Mouse (Mus musculus): ENCODE results near the gene Metrnl.
"Not testable (repeated sequence)": the region's sequence is repeated elsewhere in the genome, so short reads cannot be mapped to it uniquely, and the experiment has no call there.

Gene Metrnl

GRCm38 (mm10) chr11:121701244-121701643, at the start of gene Metrnl:
Gene Metrnl (plus strand): TSS chr11:121701544.
- no peak for DNase-seq

- no peak for DNase-seq
Observed at GRCm38 (mm10) chr11:121651556-121651955, 49.8 kb upstream of the Metrnl start.

GRCm38 (mm10) chr11:121651983-121652382, 49.4 kb upstream of the Metrnl start:
- DNase-seq = no peak

GRCm38 (mm10) chr11:121652547-121653305, 48.6 kb upstream of the Metrnl start:
- DNase-seq = peak; percentile 18 to 61

GRCm38 (mm10) chr11:121653631-121654030, 47.7 kb upstream of the Metrnl start:
- DNase-seq = no peak

GRCm38 (mm10) chr11:121654406-121654945, 46.9 kb upstream of the Metrnl start:
- no peak for DNase-seq

- no peak for DNase-seq
Observed at GRCm38 (mm10) chr11:121655166-121655806, 46.1 kb upstream of the Metrnl start.

- no peak for DNase-seq
Observed at GRCm38 (mm10) chr11:121655807-121656511, 45.4 kb upstream of the Metrnl start.

GRCm38 (mm10) chr11:121658151-121658550, 43.2 kb upstream of the Metrnl start:
- DNase-seq = no peak

GRCm38 (mm10) chr11:121660604-121661003, 40.7 kb upstream of the Metrnl start:
- not testable (repeated sequence) for DNase-seq

- no peak for DNase-seq
Observed at GRCm38 (mm10) chr11:121661116-121661515, 40.2 kb upstream of the Metrnl start.

- no peak for DNase-seq
Observed at GRCm38 (mm10) chr11:121667541-121667940, 33.8 kb upstream of the Metrnl start.

- no peak for DNase-seq
Observed at GRCm38 (mm10) chr11:121668776-121669175, 32.6 kb upstream of the Metrnl start.

GRCm38 (mm10) chr11:121670926-121671325, 30.4 kb upstream of the Metrnl start:
- no peak for DNase-seq

GRCm38 (mm10) chr11:121672312-121672989, 28.9 kb upstream of the Metrnl start:
- no peak for DNase-seq

- peak; percentile 97 to 99 for DNase-seq
Observed at GRCm38 (mm10) chr11:121672990-121673572, 28.3 kb upstream of the Metrnl start, which contains the start of gene B3gntl1. Gene B3gntl1 (minus strand): TSS chr11:121673153.

GRCm38 (mm10) chr11:121673629-121674028, 27.7 kb upstream of the Metrnl start:
- no peak for DNase-seq

GRCm38 (mm10) chr11:121676836-121677235, 24.5 kb upstream of the Metrnl start:
- no peak for DNase-seq

GRCm38 (mm10) chr11:121679581-121679980, 21.8 kb upstream of the Metrnl start:
- DNase-seq = no peak

GRCm38 (mm10) chr11:121680750-121681149, 20.6 kb upstream of the Metrnl start:
- DNase-seq = peak in 1 of 2 experiments; percentile 24

- DNase-seq = no peak
Observed at GRCm38 (mm10) chr11:121683243-121683642, 18.1 kb upstream of the Metrnl start.

GRCm38 (mm10) chr11:121685491-121686001, 15.8 kb upstream of the Metrnl start:
- no peak for DNase-seq

All from spleen, adult 18-20 months (tissue).